Mouse (Mus musculus) adrenal gland, postnatal 10 days (tissue): ENCODE measurements at regions not wholly inside any gene's neighbourhood (a gene's known extent, or its start where the extent isn't known, plus 50 kb on each side); places are given as distances from the start of the nearest gene placed in this dataset.

ENCODE experiments used
- DNase-seq: peaks from one replicate; pipeline ENCODE4 v3.0.0; 2021; ENCODE audit warnings: mixed read lengths

- no peak for DNase-seq
Measured at GRCm38 (mm10) chr3:29890764-29891163, 657.0 kb downstream of the Mecom start.

- DNase-seq = no peak
Measured at GRCm38 (mm10) chr3:29890286-29890685, 657.5 kb downstream of the Mecom start.

GRCm38 (mm10) chr3:29889638-29890037, 658.2 kb downstream of the Mecom start:
- no peak for DNase-seq

GRCm38 (mm10) chr3:29879966-29880365, 667.8 kb downstream of the Mecom start:
- no peak for DNase-seq

- no peak for DNase-seq
Measured at GRCm38 (mm10) chr3:29875768-29876167, 672.0 kb downstream of the Mecom start.

- DNase-seq = no peak
Measured at GRCm38 (mm10) chr3:29862437-29862836, 685.4 kb downstream of the Mecom start.

- DNase-seq = no peak
Measured at GRCm38 (mm10) chr3:29852465-29852864, 695.3 kb downstream of the Mecom start.

GRCm38 (mm10) chr3:29835432-29835831, 712.4 kb downstream of the Mecom start:
- DNase-seq = peak; percentile 12

GRCm38 (mm10) chr3:29834884-29835283, 712.9 kb downstream of the Mecom start:
- DNase-seq = no peak

- no peak for DNase-seq
Measured at GRCm38 (mm10) chr3:29831346-29831745, 716.5 kb downstream of the Mecom start.

- DNase-seq = no peak
Measured at GRCm38 (mm10) chr3:29822622-29823370, 725.0 kb downstream of the Mecom start.

- DNase-seq = no peak
Measured at GRCm38 (mm10) chr3:29816964-29817363, 730.8 kb downstream of the Mecom start.

- no peak for DNase-seq
Measured at GRCm38 (mm10) chr3:29813276-29813675, 731.5 kb downstream of the Egfem1 start.

GRCm38 (mm10) chr3:29812480-29813240, 730.8 kb downstream of the Egfem1 start:
- DNase-seq = peak; percentile 37

GRCm38 (mm10) chr3:29806046-29806445, 724.2 kb downstream of the Egfem1 start:
- DNase-seq = no peak

GRCm38 (mm10) chr3:29803456-29803855, 721.6 kb downstream of the Egfem1 start:
- DNase-seq = no peak

- no peak for DNase-seq
Measured at GRCm38 (mm10) chr3:29801081-29801480, 719.3 kb downstream of the Egfem1 start.

- DNase-seq = no peak
Measured at GRCm38 (mm10) chr3:29774365-29774764, 692.5 kb downstream of the Egfem1 start.

- no peak for DNase-seq
Measured at GRCm38 (mm10) chr3:29771194-29771593, 689.4 kb downstream of the Egfem1 start.

GRCm38 (mm10) chr3:29768592-29768991, 686.8 kb downstream of the Egfem1 start:
- DNase-seq = no peak

- no peak for DNase-seq
Measured at GRCm38 (mm10) chr3:29764021-29764420, 682.2 kb downstream of the Egfem1 start.

GRCm38 (mm10) chr3:29757821-29758494, 676.1 kb downstream of the Egfem1 start:
- DNase-seq = peak; percentile 78
